Mouse (Mus musculus) testis, postnatal 14 days (tissue): Measurements from ENCODE around the gene Cstf2.

Experiments
- DNase-seq: peaks from one replicate; pipeline ENCODE4 v3.0.0; 2021; ENCODE audit warnings: low spot score

Gene Cstf2

DNA sequence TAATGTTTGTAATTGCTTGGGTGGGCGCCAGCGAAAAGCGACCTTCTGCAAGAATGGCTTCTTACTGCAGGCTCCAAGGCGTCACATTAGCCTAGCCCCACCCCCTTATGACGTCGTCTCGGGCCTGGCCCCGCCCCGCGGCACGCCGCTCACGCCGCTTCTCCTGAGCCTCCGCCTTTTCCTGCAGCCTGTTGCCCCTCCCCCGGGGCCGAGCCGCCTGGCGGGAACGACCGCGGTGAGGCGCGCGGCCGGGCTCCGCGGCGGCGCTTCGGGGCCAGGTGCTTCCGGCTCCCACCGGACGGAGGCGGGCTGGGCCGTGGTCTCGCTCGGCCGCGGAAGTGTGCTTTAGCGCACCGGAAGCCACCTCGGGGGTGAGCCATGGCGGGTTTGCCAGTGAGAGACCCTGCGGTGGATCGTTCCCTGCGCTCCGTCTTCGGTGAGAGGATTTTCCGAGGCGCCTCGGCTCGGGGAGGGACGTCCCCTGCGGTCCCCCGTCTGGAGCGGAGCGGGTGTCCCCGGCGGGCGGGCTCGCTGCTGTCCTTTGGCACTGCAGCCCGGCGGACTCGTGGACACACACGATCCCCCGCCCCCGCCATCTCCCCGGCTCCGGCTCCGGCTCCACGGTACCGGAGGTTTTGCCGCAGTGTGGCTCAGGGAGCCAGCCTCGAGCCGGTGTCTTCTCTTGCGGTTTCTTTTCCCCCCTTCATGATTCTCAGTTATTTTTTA lies at the start of gene Cstf2:
Gene Cstf2 (plus strand): TSS at position 201 of the 726 bp plus-strand sequence.
- DNase-seq = peak; percentile 94

DNA sequence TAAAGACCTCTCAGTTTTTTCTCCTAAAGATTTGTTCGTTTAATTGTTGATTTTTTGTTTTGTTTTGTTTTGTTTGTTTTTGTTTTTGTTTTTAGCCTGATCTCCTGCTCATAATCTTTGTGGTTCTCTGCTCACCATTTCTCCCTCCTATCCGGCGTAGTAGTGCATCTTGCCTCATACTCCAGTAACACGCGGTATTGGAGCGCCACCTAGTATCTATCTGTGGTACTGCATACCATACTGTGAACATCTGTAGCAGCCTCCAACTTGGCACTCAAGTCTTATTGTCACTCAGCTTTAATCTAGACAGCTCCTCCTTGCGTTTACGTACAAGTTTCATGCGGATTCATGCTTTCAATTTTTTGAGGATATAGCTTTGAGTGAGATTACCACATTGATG lies 40.0 kb upstream of the Cstf2 start:
- DNase-seq = peak; percentile 33

DNA sequence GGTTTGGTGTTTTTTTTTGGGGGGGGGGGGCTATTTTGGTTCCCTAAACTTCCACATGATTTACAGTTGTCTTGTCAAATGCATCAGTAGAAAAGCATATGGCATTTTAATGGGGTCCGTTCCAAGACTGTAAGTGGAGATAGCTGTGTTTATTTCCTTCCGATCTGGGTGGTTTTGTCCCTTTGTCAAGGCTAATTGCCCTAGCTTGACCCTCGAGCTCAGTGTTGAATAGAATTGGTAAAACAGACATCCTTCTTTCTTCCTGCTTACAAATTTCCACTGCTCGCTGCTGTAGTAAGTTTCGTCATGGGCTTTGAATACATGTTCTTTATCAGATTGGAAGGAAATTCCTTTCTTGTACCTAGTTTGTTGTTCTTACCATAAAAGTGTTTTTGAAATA lies 38.3 kb upstream of the Cstf2 start:
- no peak for DNase-seq

DNA sequence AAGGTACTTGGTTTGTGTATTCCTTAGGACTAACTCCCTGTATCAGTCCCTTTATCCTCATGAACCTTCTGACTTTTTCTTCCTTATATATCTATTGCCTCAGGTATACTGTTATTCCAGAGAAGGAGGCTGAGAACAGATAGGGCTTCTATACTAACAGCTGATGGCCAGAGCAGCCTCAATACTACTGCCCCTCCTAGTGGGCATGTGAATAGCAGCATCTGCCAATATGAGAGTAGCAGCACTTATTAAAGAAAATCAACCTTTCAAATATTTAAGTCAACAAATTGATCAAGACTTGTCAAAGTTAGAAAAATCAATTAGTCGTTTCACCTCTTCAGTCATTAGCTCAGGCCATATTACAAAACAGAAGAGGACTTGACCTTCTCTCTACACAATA lies 10.0 kb upstream of the Cstf2 start:
- DNase-seq = no peak

DNA sequence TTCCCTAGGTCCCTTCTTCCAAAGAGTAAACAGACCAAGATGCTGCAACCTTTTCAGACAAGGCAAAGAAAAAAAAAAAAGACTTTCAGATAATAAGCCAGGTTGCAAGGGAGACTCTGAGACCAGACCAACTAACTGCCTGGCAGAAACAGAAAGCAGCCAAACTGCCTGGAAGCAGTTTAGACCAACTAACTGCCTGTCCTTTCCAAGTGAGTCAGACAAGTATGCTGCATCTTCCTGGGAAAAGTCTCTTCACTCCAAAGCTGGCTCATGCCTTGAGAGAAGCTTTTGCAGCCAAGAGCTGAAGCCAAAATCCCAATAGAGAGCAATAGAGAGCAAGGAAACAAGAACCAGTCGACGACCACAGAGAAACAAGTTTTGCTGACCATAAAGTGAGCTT lies 2.1 kb upstream of the Cstf2 start:
- no peak for DNase-seq

DNA sequence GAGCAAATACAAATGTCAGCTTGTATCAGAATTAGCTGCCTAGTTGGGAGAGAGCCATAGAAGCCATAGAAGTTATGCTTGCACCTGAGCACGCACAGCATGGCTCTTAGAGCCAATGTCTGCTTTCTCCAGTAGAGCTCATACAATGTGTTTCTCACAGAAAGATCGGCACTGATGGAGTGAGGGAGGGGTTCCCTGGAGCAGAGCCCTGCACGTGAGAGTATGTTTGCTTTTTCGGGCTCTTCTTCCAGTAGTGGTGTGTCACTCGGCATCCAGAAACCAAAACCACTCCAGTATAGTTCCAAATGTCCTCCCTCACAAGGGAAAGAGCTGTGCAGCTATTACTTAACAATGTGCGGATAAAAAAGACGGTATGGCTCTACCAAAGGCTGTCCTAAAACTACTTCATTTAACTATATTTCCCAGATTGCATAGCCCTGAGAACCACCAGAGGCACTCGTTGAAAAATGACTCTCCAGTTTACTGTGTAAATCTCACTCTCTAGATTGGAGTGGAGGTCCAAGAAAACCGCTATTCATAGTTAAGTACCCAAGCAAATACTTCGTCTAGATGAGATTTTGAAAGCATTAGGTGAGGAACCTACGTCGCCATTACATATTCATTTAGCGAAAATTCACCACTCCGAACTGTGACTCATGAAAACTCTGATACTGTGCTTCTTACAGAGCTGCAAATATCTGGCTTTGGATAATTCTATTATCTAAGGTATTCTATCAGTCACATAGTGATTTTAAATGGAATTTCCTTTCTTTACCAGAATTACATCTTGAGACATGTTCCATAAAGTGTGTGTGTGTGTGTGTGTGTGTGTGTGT lies 729 bp upstream of the Cstf2 start:
- DNase-seq = no peak

DNA sequence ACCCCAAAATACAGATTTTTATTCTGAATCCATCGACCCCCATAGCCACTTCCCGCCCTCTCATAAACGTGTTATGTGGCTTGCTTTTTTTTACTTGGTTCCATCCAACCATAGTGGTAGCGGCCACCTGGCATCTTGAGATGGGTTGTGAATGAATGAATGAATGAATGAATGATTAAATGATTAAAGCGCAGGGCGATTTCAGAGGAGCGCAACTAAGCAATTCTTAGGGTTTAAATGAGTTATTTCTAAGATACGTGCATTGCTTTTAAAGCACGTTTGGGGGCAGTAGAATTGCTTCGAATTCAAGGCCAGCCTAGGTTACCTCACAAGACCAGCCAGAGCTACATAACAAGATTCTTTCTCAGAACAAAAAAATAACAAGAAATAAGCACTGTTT lies 777 bp downstream of the Cstf2 start:
- DNase-seq = no peak

DNA sequence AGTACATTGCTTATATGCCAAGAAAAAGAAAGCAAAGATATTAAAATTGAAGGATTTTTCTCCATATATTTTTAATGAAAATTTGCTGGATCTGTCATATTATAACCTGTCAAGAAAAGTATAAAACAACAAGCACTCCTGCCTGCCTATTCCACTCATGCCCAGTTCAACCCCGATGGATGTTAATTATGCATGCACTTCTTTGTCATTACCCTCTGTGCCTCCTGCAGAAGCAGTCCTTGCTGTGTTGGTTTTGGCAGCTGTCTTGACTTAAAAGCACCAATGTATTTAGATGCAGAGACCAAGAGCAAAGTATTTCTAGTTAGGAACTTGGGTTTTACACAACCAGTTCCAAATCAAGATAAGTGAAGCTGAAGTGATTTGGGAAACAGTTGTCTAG lies 26.5 kb downstream of the Cstf2 start:
- DNase-seq = no peak

DNA sequence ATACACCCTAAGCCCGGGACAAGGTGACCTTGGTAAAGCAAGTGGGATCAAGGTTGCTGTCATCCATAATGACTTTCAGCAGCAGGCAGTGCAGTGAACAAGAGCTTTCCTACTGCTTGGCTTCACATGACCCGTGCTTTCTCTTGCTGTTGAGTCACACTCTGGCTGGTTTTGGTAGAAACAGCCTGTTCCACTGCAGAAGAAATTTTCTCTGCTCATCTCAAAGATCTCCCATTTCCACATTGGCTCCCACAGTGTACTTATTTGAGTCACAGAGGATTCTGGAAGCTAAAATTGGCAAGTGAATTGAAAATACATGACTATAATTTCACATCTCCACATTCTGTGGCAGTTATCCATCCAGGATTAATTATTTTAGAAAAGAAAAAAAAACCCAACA lies 43.7 kb downstream of the Cstf2 start:
- no peak for DNase-seq

DNA sequence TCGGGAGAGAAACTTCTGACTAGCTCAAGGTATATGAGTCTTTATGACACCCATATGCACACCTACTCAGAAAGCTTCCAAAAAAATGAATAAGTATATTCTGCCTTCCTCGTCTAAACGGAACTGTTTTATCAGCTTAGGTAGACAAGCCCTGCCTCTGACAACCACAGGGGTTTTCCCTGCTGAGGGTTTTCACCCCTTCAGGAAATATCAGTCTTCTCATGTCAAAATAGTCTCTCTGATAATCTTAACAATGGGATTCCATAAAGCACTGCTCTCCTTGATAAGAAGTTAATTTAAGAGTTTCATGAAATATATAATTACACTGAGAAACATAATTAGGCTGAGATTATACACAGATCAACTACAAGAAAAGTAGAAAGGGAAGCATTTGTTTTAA lies 52.8 kb downstream of the Cstf2 start:
- DNase-seq = no peak

DNA sequence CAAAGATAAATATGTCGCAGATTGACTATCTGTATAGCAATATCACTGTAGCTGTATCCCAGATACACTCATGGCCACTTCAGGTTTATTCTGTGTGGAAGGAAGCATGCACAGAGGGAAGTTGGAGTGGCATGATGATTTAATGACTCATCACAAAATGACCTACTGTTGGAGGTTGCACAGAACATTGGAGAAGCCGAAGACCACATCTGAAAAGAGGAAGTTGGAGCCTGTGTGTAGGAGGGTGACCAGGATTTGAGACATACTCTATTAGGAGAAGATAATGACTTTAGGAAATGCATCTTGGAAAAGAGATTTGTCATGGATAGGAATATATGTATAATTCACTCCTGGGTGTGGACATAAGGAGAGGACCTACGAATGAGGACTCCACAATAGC lies 57.4 kb downstream of the Cstf2 start:
- no peak for DNase-seq

DNA sequence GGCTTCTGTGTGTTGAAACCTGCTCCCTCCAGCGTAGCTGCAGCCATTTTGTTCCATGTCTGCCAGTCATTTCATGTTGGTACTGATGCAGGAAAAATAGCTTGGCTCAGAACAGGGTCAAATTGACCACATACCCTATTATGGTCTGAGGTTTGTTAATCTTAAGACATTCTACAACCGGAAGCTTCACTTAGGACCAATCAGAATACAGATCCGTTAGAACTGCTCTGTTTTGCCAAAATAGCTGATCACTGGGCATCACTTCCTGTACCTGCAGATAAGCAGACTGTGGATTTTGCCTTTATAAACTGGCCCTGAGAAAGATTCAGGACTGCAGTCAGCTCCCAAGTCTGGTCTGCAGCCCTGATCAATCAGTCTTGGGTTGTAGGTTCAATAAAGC lies 69.6 kb downstream of the Cstf2 start:
- no peak for DNase-seq

DNA sequence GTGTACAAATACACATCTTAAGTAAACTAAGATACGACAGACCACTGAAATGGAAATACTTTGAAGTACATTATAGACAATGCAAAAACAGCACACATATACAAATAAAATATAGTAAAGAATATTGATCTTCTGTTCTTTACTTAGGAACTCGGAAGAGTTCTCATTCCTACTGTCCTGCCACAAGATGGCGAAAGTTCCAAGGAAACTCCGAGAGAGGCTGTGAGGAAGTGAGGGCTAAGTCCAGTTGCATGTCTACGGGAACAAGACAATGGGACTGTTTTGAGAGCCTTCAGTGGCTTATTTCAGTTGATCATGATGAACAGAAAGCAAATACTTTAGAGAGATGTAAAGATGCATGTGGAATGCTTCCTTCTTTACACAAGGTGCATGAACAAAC lies 73.3 kb downstream of the Cstf2 start:
- DNase-seq = no peak

DNA sequence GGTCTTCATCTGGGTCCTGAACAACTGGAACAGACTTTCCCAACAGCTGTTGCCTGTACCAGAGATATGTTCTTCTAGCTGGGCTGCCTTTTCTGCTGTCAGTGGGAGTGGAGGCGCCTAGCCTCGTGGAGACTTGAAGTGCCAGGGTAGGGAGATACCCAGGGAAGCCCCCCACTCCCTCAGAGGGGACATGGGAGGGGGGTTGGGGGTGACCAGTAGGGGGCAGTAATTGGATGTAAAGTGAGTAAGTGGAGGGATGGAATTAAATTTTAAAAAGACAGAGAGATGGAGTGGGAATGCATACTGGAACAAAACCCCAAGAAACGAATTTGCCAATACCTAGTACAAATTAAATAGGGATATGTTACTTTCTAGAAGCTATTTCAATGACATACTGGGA lies 74.8 kb downstream of the Cstf2 start:
- DNase-seq = no peak
